Mouse (Mus musculus): ENCODE data around the gene Nmd3.

- no peak for TF ChIP-seq POLR2A (IDR thresholded peaks at IDR 0.05; ENCODE audit: insufficient read length, low read depth)
- no peak for TF ChIP-seq REST (IDR thresholded peaks at IDR 0.05; ENCODE audit: insufficient read depth, insufficient read length)
- TF ChIP-seq CEBPB (IDR thresholded peaks at IDR 0.05; ENCODE audit: insufficient read depth, poor library complexity, severe bottlenecking), result no peak
- no peak for TF ChIP-seq POLR2AphosphoS2 (IDR thresholded peaks at IDR 0.05; ENCODE audit: insufficient read length, low read depth)
- no peak for TF ChIP-seq MYOD1 (IDR thresholded peaks at IDR 0.05; ENCODE audit: control insufficient read depth in 1 of 3, insufficient read length in 2 of 3, low read depth in 2 of 3)
- no peak for TF ChIP-seq TCF3 (IDR thresholded peaks at IDR 0.05; ENCODE audit: insufficient read length, low read depth)
- TF ChIP-seq MAX (IDR thresholded peaks at IDR 0.05; ENCODE audit: low read depth), result no peak
- no peak for TF ChIP-seq TCF12 (IDR thresholded peaks at IDR 0.05; ENCODE audit: insufficient read depth, poor library complexity, severe bottlenecking)
- TF ChIP-seq E2F4 (IDR thresholded peaks at IDR 0.05; ENCODE audit: insufficient read depth), result no peak
Measured at GRCm38 (mm10) chr3:69762838-69763368, 41.1 kb downstream of the Nmd3 start.
